In genomic region chr11:94137326-94138061, GRCm38 (mm10) we compare ENCODE assay signal across 8 mouse cellular contexts.
DNase-seq lines count a peak whose midpoint lies in the region; ATAC-seq lines count a peak whose summit lies in the region.

No protein-coding gene starts in this region.

- no peak overlapping the region for H3K9ac ChIP-seq in midbrain, embryonic 15.5 days
- H3K9ac ChIP-seq in heart, embryonic 14.5 days (ENCODE audit: low read length): 0 out of 2 replicates have a peak overlapping the region, but pooled peaks have one; percentile 2

- peaks cover 45% of the 10 kb centered on the region for H3K4me1 ChIP-seq in midbrain, embryonic 10.5 days
- H3K4me1 ChIP-seq in midbrain, embryonic 15.5 days: peaks cover 15% of the 10 kb centered on the region
- H3K4me1 ChIP-seq in brown adipose tissue, adult 24 weeks (ENCODE audit: control insufficient read depth, insufficient read depth, insufficient read length, low read length): peaks cover 15% of the 10 kb centered on the region
- H3K4me1 ChIP-seq in heart, embryonic 14.5 days (ENCODE audit: control insufficient read depth in 2 of 2, insufficient read depth in 2 of 2, low read length in 2 of 2): peaks cover 50 to 57% of the 10 kb centered on the region in 2 experiments

- no peak overlapping the region for H3K4me3 ChIP-seq in midbrain, embryonic 10.5 days
- no peak overlapping the region for H3K4me3 ChIP-seq in midbrain, embryonic 15.5 days
- H3K4me3 ChIP-seq in brown adipose tissue, adult 24 weeks (ENCODE audit: insufficient read depth, low read depth, low read length): no peak overlapping the region
- H3K4me3 ChIP-seq in heart, embryonic 14.5 days (ENCODE audit: control insufficient read depth in 1 of 2, insufficient read depth in 1 of 2, low read depth in 1 of 2, low read length in 2 of 2): no peak overlapping the region

- no peak overlapping the region for H3K4me2 ChIP-seq in midbrain, embryonic 15.5 days
- H3K4me2 ChIP-seq in heart, embryonic 14.5 days (ENCODE audit: low read length): no peak overlapping the region

- peak overlapping the region; percentile 65 for H3K27ac ChIP-seq in midbrain, embryonic 10.5 days (replicated peaks)
- H3K27ac ChIP-seq in midbrain, embryonic 15.5 days: no peak overlapping the region
- peak overlapping the region; percentile 74 for H3K27ac ChIP-seq in brown adipose tissue, adult 24 weeks (replicated peaks; ENCODE audit: low read depth, low read length)
- H3K27ac ChIP-seq in heart, embryonic 14.5 days (replicated peaks in 1 of 2; ENCODE audit: control insufficient read depth in 1 of 2, insufficient read depth in 1 of 2, low read depth in 2 of 2, low read length in 2 of 2): peak overlapping the region; percentile 47 to 62

- ATAC-seq in midbrain, embryonic 15.5 days (replicated peaks): no peak
- no peak for ATAC-seq in heart, embryonic 14.5 days (ENCODE audit: insufficient number of reproducible peaks, insufficient read depth, low FRiP score, low read depth)

- WGBS in midbrain, embryonic 10.5 days: 85% methylated on average over 14 of the region's 14 CpGs
- 80% methylated on average over 14 of the region's 14 CpGs for WGBS in midbrain, embryonic 15.5 days
- 69% methylated on average over 14 of the region's 14 CpGs for WGBS in heart, embryonic 14.5 days

- no peak for DNase-seq in midbrain, embryonic 10.5 days (ENCODE audit: low spot score)
- DNase-seq in kidney, postnatal 36 days: peak; percentile 94 to 97
- DNase-seq in Muller cell, postnatal 12 days (ENCODE audit: inconsistent ontology term): no peak
- DNase-seq in spleen, adult 12 weeks (ENCODE audit: low spot score): no peak
- no peak for DNase-seq in right cerebral cortex, postnatal 36 days (ENCODE audit: low spot score in 2 of 2)

- H3K27me3 ChIP-seq in midbrain, embryonic 10.5 days (ENCODE audit: low read depth, poor library complexity, severe bottlenecking): no peaks in the 10 kb centered on the region
- no peaks in the 10 kb centered on the region for H3K27me3 ChIP-seq in midbrain, embryonic 15.5 days (replicated peaks)
- H3K27me3 ChIP-seq in heart, embryonic 14.5 days (ENCODE audit: control insufficient read depth, insufficient read depth, low read length): no peaks in the 10 kb centered on the region

- H3K9me3 ChIP-seq in midbrain, embryonic 10.5 days (replicated peaks): no peaks in the 10 kb centered on the region
- H3K9me3 ChIP-seq in midbrain, embryonic 15.5 days: no peaks in the 10 kb centered on the region
- no peaks in the 10 kb centered on the region for H3K9me3 ChIP-seq in heart, embryonic 14.5 days (ENCODE audit: control insufficient read depth, low read length)

- no peaks in the 10 kb centered on the region for H3K36me3 ChIP-seq in midbrain, embryonic 10.5 days
- no peaks in the 10 kb centered on the region for H3K36me3 ChIP-seq in midbrain, embryonic 15.5 days (replicated peaks)
- no peaks in the 10 kb centered on the region for H3K36me3 ChIP-seq in heart, embryonic 14.5 days (ENCODE audit: control insufficient read depth, insufficient read depth, low read length)

Comparison
In these comparisons a context has a peak if more than half of its experiments do, and no peak if none do; other contexts are left out.
1. DNase-seq: peak in kidney, postnatal 36 days (2 of 2); none in midbrain, embryonic 10.5 days (single experiment), Muller cell, postnatal 12 days (single experiment), spleen, adult 12 weeks (single experiment) and right cerebral cortex, postnatal 36 days (0 of 2).